Mouse (Mus musculus): ENCODE measurements around the gene Fam83e. TPM values are rescaled to one million over a fixed set of nuclear protein-coding genes. Genes with fewer than 3 reads are reported as not detected.
A peak's percentile ranks its signal among the peaks of the same experiment; 100 is the strongest.

Fam83e gene
- polyA plus RNA-seq, 1 experiment from 2014 or later, result 0.48 TPM

- H3K9ac ChIP-seq (ENCODE audit: low read depth, low read length), result no peak overlapping the region
- H3K4me1 ChIP-seq (ENCODE audit: control insufficient read depth, insufficient read depth, low read length), result no peaks in the 10 kb centered on the region
- H3K36me3 ChIP-seq (ENCODE audit: control insufficient read depth, insufficient read depth, low read length), result no peaks in the 10 kb centered on the region
- H3K4me3 ChIP-seq (ENCODE audit: low read depth, low read length), result no peak overlapping the region
- no peak overlapping the region for H3K4me2 ChIP-seq (ENCODE audit: low read length)
- WGBS, result 63% methylated on average over 10 of the region's 10 CpGs
- H3K9me3 ChIP-seq (replicated peaks; ENCODE audit: control insufficient read depth, low read length, poor library complexity, severe bottlenecking), result no peaks in the 10 kb centered on the region
- ATAC-seq, result no peak
- no peaks in the 10 kb centered on the region; the same call in 1 of the 2 replicates for H3K27me3 ChIP-seq (ENCODE audit: control insufficient read depth, insufficient read depth, low read depth, low read length)
- no peak overlapping the region for H3K27ac ChIP-seq (ENCODE audit: low read length)
Measured at GRCm38 (mm10) chr7:45739820-45740219, 18.8 kb downstream of the Fam83e start.

DNA sequence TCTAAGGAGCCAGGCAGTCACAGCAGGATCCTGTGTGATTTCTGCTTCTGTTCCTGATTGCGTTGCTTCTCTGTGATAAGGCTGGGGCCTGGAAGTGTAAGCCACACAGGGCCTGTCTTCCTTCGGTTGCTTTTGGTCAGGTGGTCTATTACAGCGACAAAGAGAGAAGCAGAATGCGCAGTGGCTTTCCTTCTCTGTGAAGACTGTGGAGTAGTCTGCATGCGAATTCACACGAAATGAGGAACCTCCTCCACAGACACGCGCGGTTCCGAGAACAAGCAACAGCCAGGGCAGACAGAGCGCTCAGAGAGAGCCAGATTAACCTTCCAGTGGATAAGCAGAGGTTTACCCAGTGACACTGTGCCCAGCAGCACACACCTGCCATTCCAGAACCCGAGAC, 20.3 kb downstream of the Fam83e start:
- no peak overlapping the region for H3K9ac ChIP-seq (ENCODE audit: low read depth, low read length)
- no peaks in the 10 kb centered on the region for H3K36me3 ChIP-seq (ENCODE audit: control insufficient read depth, insufficient read depth, low read length)
- no peak for ATAC-seq
- WGBS, result 84% methylated on average over 12 of the region's 12 CpGs
- H3K4me3 ChIP-seq (ENCODE audit: low read depth, low read length), result no peak overlapping the region
- no peaks in the 10 kb centered on the region for H3K9me3 ChIP-seq (replicated peaks; ENCODE audit: control insufficient read depth, low read length, poor library complexity, severe bottlenecking)
- 0 out of 2 replicates have a peak overlapping the region, but pooled peaks have one; percentile 26 for H3K4me2 ChIP-seq (ENCODE audit: low read length)
- no peaks in the 10 kb centered on the region for H3K4me1 ChIP-seq (ENCODE audit: control insufficient read depth, insufficient read depth, low read length)
- H3K27me3 ChIP-seq (ENCODE audit: control insufficient read depth, insufficient read depth, low read depth, low read length), result no peaks in the 10 kb centered on the region; the same call in 1 of the 2 replicates
- no peak overlapping the region for H3K27ac ChIP-seq (ENCODE audit: low read length)

DNA sequence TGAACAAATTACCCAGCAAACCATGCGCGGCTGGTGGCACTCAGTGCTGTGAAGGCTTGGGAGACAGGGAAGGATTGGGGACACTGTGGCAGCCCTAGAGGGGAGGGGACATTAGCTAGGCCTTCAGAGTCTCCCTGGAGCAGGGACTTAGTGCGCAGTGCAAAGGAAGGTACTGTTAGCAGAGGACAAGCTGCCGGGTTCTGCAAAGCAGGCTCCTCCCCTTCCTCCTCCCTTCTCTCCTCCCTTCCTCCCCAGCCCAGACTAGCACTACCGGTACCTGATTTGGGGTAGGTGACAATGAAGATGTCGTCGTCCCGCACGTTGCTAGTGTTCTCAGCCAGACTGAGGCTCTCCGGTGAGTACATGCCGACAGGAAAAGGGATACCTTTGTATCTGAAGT, 20.8 kb downstream of the Fam83e start:
- Histone ChIP-seq H3K4me1 (ENCODE audit: control insufficient read depth, insufficient read depth, low read length) (no peaks in the 10 kb centered on the region), H3K27ac (ENCODE audit: low read length) (no peak overlapping the region), H3K9me3 (replicated peaks; ENCODE audit: control insufficient read depth, low read length, poor library complexity, severe bottlenecking) (no peaks in the 10 kb centered on the region), H3K27me3 (ENCODE audit: control insufficient read depth, insufficient read depth, low read depth, low read length) (no peaks in the 10 kb centered on the region; the same call in 1 of the 2 replicates), H3K4me2 (ENCODE audit: low read length) (peak overlapping the region; percentile 26), H3K4me3 (ENCODE audit: low read depth, low read length) (no peak overlapping the region), H3K36me3 (ENCODE audit: control insufficient read depth, insufficient read depth, low read length) (no peaks in the 10 kb centered on the region), H3K9ac (ENCODE audit: low read depth, low read length) (peak overlapping the region; percentile 7; the same call in 1 of the 2 replicates)
- ATAC-seq, result 0 out of 2 replicates have a peak, but pooled peaks have one; percentile 14
- 34% methylated on average over 11 of the region's 11 CpGs for WGBS

DNA sequence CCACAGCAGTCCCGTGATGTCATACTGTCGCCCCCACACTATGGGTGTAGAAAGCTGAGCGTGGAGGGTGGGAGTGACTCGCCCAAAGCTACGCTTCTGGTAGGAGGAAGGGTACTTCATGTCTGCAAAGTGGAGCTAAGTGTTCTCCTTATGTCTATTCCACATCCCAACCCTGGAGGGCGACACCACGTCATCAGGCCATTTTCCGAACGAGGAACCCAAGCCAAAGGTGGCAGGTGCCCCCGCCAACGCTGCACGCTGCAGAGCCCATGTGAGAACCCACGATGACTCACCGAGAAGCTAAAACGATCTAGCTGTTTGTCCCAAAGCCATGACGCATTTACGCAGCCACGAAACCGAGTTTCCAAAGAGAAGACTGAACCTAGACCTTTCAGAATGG, 21.3 kb downstream of the Fam83e start:
- Histone ChIP-seq H3K27me3 (ENCODE audit: control insufficient read depth, insufficient read depth, low read depth, low read length) (no peaks in the 10 kb centered on the region; the same call in 1 of the 2 replicates), H3K9ac (ENCODE audit: low read depth, low read length) (no peak overlapping the region), H3K9me3 (replicated peaks; ENCODE audit: control insufficient read depth, low read length, poor library complexity, severe bottlenecking) (no peaks in the 10 kb centered on the region), H3K4me3 (ENCODE audit: low read depth, low read length) (no peak overlapping the region), H3K27ac (ENCODE audit: low read length) (no peak overlapping the region), H3K36me3 (ENCODE audit: control insufficient read depth, insufficient read depth, low read length) (no peaks in the 10 kb centered on the region), H3K4me2 (ENCODE audit: low read length) (peak overlapping the region; percentile 26), H3K4me1 (ENCODE audit: control insufficient read depth, insufficient read depth, low read length) (no peaks in the 10 kb centered on the region)
- WGBS, result 36% methylated on average over 19 of the region's 19 CpGs
- no peak for ATAC-seq

- Histone ChIP-seq H3K9me3 (replicated peaks; ENCODE audit: control insufficient read depth, low read length, poor library complexity, severe bottlenecking) (no peaks in the 10 kb centered on the region), H3K36me3 (ENCODE audit: control insufficient read depth, insufficient read depth, low read length) (no peaks in the 10 kb centered on the region), H3K4me1 (ENCODE audit: control insufficient read depth, insufficient read depth, low read length) (peaks cover under 1% of the 10 kb centered on the region; the same call in 1 of the 2 replicates), H3K4me2 (ENCODE audit: low read length) (no peak overlapping the region), H3K9ac (ENCODE audit: low read depth, low read length) (no peak overlapping the region), H3K4me3 (ENCODE audit: low read depth, low read length) (no peak overlapping the region), H3K27me3 (ENCODE audit: control insufficient read depth, insufficient read depth, low read depth, low read length) (no peaks in the 10 kb centered on the region; the same call in 1 of the 2 replicates), H3K27ac (ENCODE audit: low read length) (no peak overlapping the region)
- 46% methylated on average over 2 of the region's 2 CpGs for WGBS
- no peak for ATAC-seq
Measured at GRCm38 (mm10) chr7:45744387-45744786, 23.4 kb downstream of the Fam83e start.

GRCm38 (mm10) chr7:45746518-45746917, 25.5 kb downstream of the Fam83e start:
- Histone ChIP-seq H3K9ac (ENCODE audit: low read depth, low read length) (no peak overlapping the region), H3K27ac (ENCODE audit: low read length) (no peak overlapping the region), H3K4me1 (ENCODE audit: control insufficient read depth, insufficient read depth, low read length) (peaks cover 3% of the 10 kb centered on the region; the same call in 1 of the 2 replicates), H3K4me3 (ENCODE audit: low read depth, low read length) (no peak overlapping the region), H3K36me3 (ENCODE audit: control insufficient read depth, insufficient read depth, low read length) (no peaks in the 10 kb centered on the region), H3K4me2 (ENCODE audit: low read length) (no peak overlapping the region), H3K27me3 (ENCODE audit: control insufficient read depth, insufficient read depth, low read depth, low read length) (no peaks in the 10 kb centered on the region; the same call in 1 of the 2 replicates), H3K9me3 (replicated peaks; ENCODE audit: control insufficient read depth, low read length, poor library complexity, severe bottlenecking) (no peaks in the 10 kb centered on the region)
- no peak for ATAC-seq
- WGBS, result 73% methylated on average over 6 of the region's 6 CpGs

- no peaks in the 10 kb centered on the region for H3K9me3 ChIP-seq (replicated peaks; ENCODE audit: control insufficient read depth, low read length, poor library complexity, severe bottlenecking)
- 79% methylated on average over 5 of the region's 5 CpGs for WGBS
- ATAC-seq, result no peak
- peaks cover 3% of the 10 kb centered on the region; the same call in 1 of the 2 replicates for H3K4me1 ChIP-seq (ENCODE audit: control insufficient read depth, insufficient read depth, low read length)
- no peaks in the 10 kb centered on the region for H3K36me3 ChIP-seq (ENCODE audit: control insufficient read depth, insufficient read depth, low read length)
- H3K9ac ChIP-seq (ENCODE audit: low read depth, low read length), result no peak overlapping the region
- H3K27ac ChIP-seq (ENCODE audit: low read length), result no peak overlapping the region
- no peak overlapping the region for H3K4me3 ChIP-seq (ENCODE audit: low read depth, low read length)
- no peak overlapping the region for H3K4me2 ChIP-seq (ENCODE audit: low read length)
- H3K27me3 ChIP-seq (ENCODE audit: control insufficient read depth, insufficient read depth, low read depth, low read length), result no peaks in the 10 kb centered on the region
Measured at GRCm38 (mm10) chr7:45747450-45747849, 26.4 kb downstream of the Fam83e start.

GRCm38 (mm10) chr7:45748110-45748509, 27.1 kb downstream of the Fam83e start:
- Histone ChIP-seq H3K27ac (ENCODE audit: low read length) (no peak overlapping the region), H3K27me3 (ENCODE audit: control insufficient read depth, insufficient read depth, low read depth, low read length) (no peaks in the 10 kb centered on the region), H3K4me1 (ENCODE audit: control insufficient read depth, insufficient read depth, low read length) (peaks cover 3% of the 10 kb centered on the region; the same call in 1 of the 2 replicates), H3K4me3 (ENCODE audit: low read depth, low read length) (no peak overlapping the region), H3K9ac (ENCODE audit: low read depth, low read length) (no peak overlapping the region), H3K36me3 (ENCODE audit: control insufficient read depth, insufficient read depth, low read length) (no peaks in the 10 kb centered on the region), H3K9me3 (replicated peaks; ENCODE audit: control insufficient read depth, low read length, poor library complexity, severe bottlenecking) (no peaks in the 10 kb centered on the region), H3K4me2 (ENCODE audit: low read length) (no peak overlapping the region)
- 79% methylated on average over 7 of the region's 7 CpGs for WGBS
- ATAC-seq, result no peak

- Histone ChIP-seq H3K4me3 (ENCODE audit: low read depth, low read length) (no peak overlapping the region), H3K4me1 (ENCODE audit: control insufficient read depth, insufficient read depth, low read length) (peaks cover 3% of the 10 kb centered on the region; the same call in 1 of the 2 replicates), H3K9ac (ENCODE audit: low read depth, low read length) (0 out of 2 replicates have a peak overlapping the region, but pooled peaks have one; percentile 6), H3K36me3 (ENCODE audit: control insufficient read depth, insufficient read depth, low read length) (no peaks in the 10 kb centered on the region), H3K27ac (ENCODE audit: low read length) (no peak overlapping the region), H3K27me3 (ENCODE audit: control insufficient read depth, insufficient read depth, low read depth, low read length) (no peaks in the 10 kb centered on the region), H3K9me3 (replicated peaks; ENCODE audit: control insufficient read depth, low read length, poor library complexity, severe bottlenecking) (no peaks in the 10 kb centered on the region), H3K4me2 (ENCODE audit: low read length) (no peak overlapping the region)
- WGBS, result 51% methylated on average over 7 of the region's 10 CpGs
- ATAC-seq, result no peak
Measured at GRCm38 (mm10) chr7:45749401-45749800, 28.4 kb downstream of the Fam83e start.
